Comparison of ENCODE assay signal across 13 mouse cellular contexts in the genomic region with DNA sequence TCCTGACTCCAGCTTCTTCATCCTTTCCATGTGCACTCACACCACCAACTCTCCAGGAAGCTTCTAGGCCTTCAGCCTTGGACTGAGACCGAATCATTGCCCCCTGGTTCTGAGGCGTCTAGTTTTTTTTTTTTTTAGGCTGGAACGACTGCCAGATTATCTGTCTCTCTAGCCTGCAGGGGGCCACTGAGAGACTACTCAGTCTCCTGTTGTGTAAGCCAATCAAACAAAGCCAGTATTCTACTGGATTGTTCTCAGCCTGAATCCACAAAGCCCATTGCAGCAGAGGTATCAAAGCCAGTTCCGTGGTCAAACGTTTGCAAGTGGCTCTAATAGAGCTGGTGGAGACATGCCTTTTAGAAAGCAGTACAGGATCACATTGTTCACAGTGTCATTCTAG.
"Had no signal": no experiment of that assay in that cellular context is flagged by ENCODE, and none has a peak within 500 bp of the region (broad histone marks: within the 10 kb centered on the region; RNA-seq: fewer than 3 reads in every experiment).

No protein-coding gene starts in this region.

- H3K27me3 ChIP-seq: limb, embryonic 15.5 days; liver, embryonic 15.5 days; lung, embryonic 15.5 days; midbrain, embryonic 13.5 days; stomach, embryonic 15.5 days had no signal

- H3K36me3 ChIP-seq: limb, embryonic 15.5 days; liver, embryonic 15.5 days; lung, embryonic 15.5 days; midbrain, embryonic 13.5 days; stomach, embryonic 15.5 days had no signal

- H3K4me1 ChIP-seq: liver, embryonic 15.5 days; midbrain, embryonic 13.5 days had no signal

- H3K4me3 ChIP-seq: left cerebral cortex, adult 2 months; limb, embryonic 15.5 days; liver, embryonic 15.5 days; lung, embryonic 15.5 days; midbrain, embryonic 13.5 days; stomach, embryonic 15.5 days had no signal

- H3K27ac ChIP-seq: left cerebral cortex, adult 2 months; limb, embryonic 15.5 days; liver, embryonic 15.5 days; lung, embryonic 15.5 days; macrophage; midbrain, embryonic 13.5 days; stomach, embryonic 15.5 days had no signal

- H3K9me3 ChIP-seq: limb, embryonic 15.5 days; liver, embryonic 15.5 days; lung, embryonic 15.5 days; midbrain, embryonic 13.5 days; stomach, embryonic 15.5 days had no signal

- DNase-seq: kidney, adult 18-20 months; kidney, postnatal 14 days; lung, postnatal 14 days; right cerebral cortex, postnatal 14 days; thymus, adult 2 months; thymus, postnatal 25 days had no signal

- ATAC-seq: midbrain, embryonic 13.5 days had no signal

- H3K4me2 ChIP-seq: limb, embryonic 15.5 days; liver, embryonic 15.5 days; lung, embryonic 15.5 days; midbrain, embryonic 13.5 days; stomach, embryonic 15.5 days had no signal

- H3K9ac ChIP-seq: limb, embryonic 15.5 days; liver, embryonic 15.5 days; lung, embryonic 15.5 days; midbrain, embryonic 13.5 days; stomach, embryonic 15.5 days had no signal
